Mouse (Mus musculus): ENCODE measurements at regions not wholly inside any gene's neighbourhood (a gene's known extent, or its start where the extent isn't known, plus 50 kb on each side); places are given as distances from the start of the nearest gene placed in this dataset.

- Histone ChIP-seq H3K27ac (replicated peaks in 1 of 2; ENCODE audit: control insufficient read depth in 1 of 2, insufficient read depth in 1 of 2, low read depth in 2 of 2, low read length in 2 of 2) (no peak overlapping the region), H3K9ac (ENCODE audit: low read length) (no peak overlapping the region), H3K4me1 (ENCODE audit: control insufficient read depth in 2 of 2, insufficient read depth in 2 of 2, low read length in 2 of 2) (no peaks in the 10 kb centered on the region), H3K27me3 (ENCODE audit: control insufficient read depth, insufficient read depth, low read length) (no peaks in the 10 kb centered on the region), H3K4me2 (ENCODE audit: low read length) (no peak overlapping the region), H3K9me3 (ENCODE audit: control insufficient read depth, low read length) (no peaks in the 10 kb centered on the region), H3K4me3 (ENCODE audit: control insufficient read depth in 1 of 2, insufficient read depth in 1 of 2, low read depth in 1 of 2, low read length in 2 of 2) (no peak overlapping the region), H3K36me3 (ENCODE audit: control insufficient read depth, insufficient read depth, low read length) (no peaks in the 10 kb centered on the region)
- 70% methylated on average over 5 of the region's 5 CpGs for WGBS
- ATAC-seq (ENCODE audit: insufficient number of reproducible peaks, insufficient read depth, low FRiP score, low read depth): no peak
These were observed 413.5 kb downstream of the Prdm2 start for GRCm38 (mm10) chr4:142799291-142799690.

DNA sequence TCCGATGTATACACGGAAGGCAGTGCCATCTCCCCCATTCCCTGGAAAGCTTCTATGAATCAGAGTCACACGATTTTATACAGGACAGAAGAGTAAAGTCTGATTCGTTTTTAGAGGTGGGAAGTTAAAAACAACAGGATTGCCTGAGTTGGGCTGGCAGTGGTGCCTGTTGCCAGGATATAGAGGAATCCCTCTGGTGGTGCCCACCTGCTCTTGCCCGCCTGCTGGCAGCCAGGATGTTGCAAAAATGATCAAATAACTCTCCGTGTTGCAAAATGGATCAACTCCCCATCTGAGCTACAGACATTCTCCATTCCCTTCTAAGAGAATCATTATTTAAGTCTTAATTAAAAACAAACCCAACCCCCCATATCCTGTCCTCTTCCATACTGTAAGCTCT, 414.0 kb downstream of the Prdm2 start:
- WGBS: 65% methylated on average over 6 of the region's 6 CpGs
- no peak for ATAC-seq (ENCODE audit: insufficient number of reproducible peaks, insufficient read depth, low FRiP score, low read depth)
- H3K27me3 ChIP-seq (ENCODE audit: control insufficient read depth, insufficient read depth, low read length): no peaks in the 10 kb centered on the region
- H3K9ac ChIP-seq (ENCODE audit: low read length): no peak overlapping the region
- no peak overlapping the region for H3K4me3 ChIP-seq (ENCODE audit: control insufficient read depth in 1 of 2, insufficient read depth in 1 of 2, low read depth in 1 of 2, low read length in 2 of 2)
- H3K4me2 ChIP-seq (ENCODE audit: low read length): no peak overlapping the region
- no peak overlapping the region for H3K27ac ChIP-seq (replicated peaks in 1 of 2; ENCODE audit: control insufficient read depth in 1 of 2, insufficient read depth in 1 of 2, low read depth in 2 of 2, low read length in 2 of 2)
- H3K36me3 ChIP-seq (ENCODE audit: control insufficient read depth, insufficient read depth, low read length): no peaks in the 10 kb centered on the region
- H3K4me1 ChIP-seq (ENCODE audit: control insufficient read depth in 2 of 2, insufficient read depth in 2 of 2, low read length in 2 of 2): no peaks in the 10 kb centered on the region
- no peaks in the 10 kb centered on the region for H3K9me3 ChIP-seq (ENCODE audit: control insufficient read depth, low read length)

GRCm38 (mm10) chr4:142792606-142792970, 420.2 kb downstream of the Prdm2 start:
- Histone ChIP-seq H3K4me3 (ENCODE audit: control insufficient read depth in 1 of 2, insufficient read depth in 1 of 2, low read depth in 1 of 2, low read length in 2 of 2) (no peak overlapping the region), H3K9ac (ENCODE audit: low read length) (no peak overlapping the region), H3K4me1 (ENCODE audit: control insufficient read depth in 2 of 2, insufficient read depth in 2 of 2, low read length in 2 of 2) (no peaks in the 10 kb centered on the region), H3K9me3 (ENCODE audit: control insufficient read depth, low read length) (no peaks in the 10 kb centered on the region), H3K36me3 (ENCODE audit: control insufficient read depth, insufficient read depth, low read length) (no peaks in the 10 kb centered on the region), H3K4me2 (ENCODE audit: low read length) (no peak overlapping the region), H3K27ac (replicated peaks in 1 of 2; ENCODE audit: control insufficient read depth in 1 of 2, insufficient read depth in 1 of 2, low read depth in 2 of 2, low read length in 2 of 2) (no peak overlapping the region), H3K27me3 (ENCODE audit: control insufficient read depth, insufficient read depth, low read length) (no peaks in the 10 kb centered on the region)
- ATAC-seq (ENCODE audit: insufficient number of reproducible peaks, insufficient read depth, low FRiP score, low read depth): no peak
- 61% methylated on average over 2 of the region's 2 CpGs for WGBS

DNA sequence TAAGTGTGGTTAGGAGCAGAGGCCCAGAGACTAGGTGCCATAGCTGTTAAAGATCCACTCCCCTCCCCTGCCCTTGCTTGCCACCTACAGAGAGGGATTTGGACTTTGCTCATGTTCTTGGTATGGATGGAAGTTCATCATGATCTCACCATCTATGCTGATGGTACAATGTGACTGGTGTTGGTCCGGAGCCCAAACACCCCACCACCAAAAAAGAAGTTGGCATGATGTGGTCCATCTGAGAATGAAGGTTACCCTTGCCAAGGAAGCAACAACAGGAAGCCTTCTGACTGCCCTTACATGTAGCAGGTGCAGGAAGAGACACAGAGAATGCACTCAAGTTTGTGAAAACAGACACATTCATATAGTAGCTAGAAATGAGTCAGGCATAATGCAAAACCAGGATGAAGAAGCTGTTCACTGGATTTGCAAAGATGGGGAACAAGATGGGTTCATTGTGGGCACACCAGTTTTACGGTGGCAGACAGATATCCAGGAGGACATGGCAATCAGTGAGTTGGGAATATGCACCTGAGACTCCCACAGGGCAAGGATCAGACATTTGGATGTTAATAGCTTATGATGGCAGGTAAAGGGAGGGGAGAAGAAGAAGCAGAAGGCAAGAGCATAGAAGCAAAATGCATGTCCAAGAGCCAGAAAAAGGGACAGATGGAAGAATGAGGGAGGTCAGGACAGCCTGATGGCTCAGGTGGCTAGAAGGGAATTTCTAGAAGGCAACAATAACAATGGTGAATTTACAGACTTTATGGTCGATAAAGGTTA, 420.8 kb downstream of the Prdm2 start:
- Histone ChIP-seq H3K36me3 (ENCODE audit: control insufficient read depth, insufficient read depth, low read length) (no peaks in the 10 kb centered on the region), H3K4me2 (ENCODE audit: low read length) (no peak overlapping the region), H3K27ac (replicated peaks in 1 of 2; ENCODE audit: control insufficient read depth in 1 of 2, insufficient read depth in 1 of 2, low read depth in 2 of 2, low read length in 2 of 2) (no peak overlapping the region), H3K4me3 (ENCODE audit: control insufficient read depth in 1 of 2, insufficient read depth in 1 of 2, low read depth in 1 of 2, low read length in 2 of 2) (no peak overlapping the region), H3K27me3 (ENCODE audit: control insufficient read depth, insufficient read depth, low read length) (no peaks in the 10 kb centered on the region), H3K4me1 (ENCODE audit: control insufficient read depth in 2 of 2, insufficient read depth in 2 of 2, low read length in 2 of 2) (no peaks in the 10 kb centered on the region), H3K9ac (ENCODE audit: low read length) (no peak overlapping the region), H3K9me3 (ENCODE audit: control insufficient read depth, low read length) (no peaks in the 10 kb centered on the region)
- WGBS: 72% methylated on average over 3 of the region's 3 CpGs
- ATAC-seq (ENCODE audit: insufficient number of reproducible peaks, insufficient read depth, low FRiP score, low read depth): no peak

- Histone ChIP-seq H3K4me3 (ENCODE audit: control insufficient read depth in 1 of 2, insufficient read depth in 1 of 2, low read depth in 1 of 2, low read length in 2 of 2) (no peak overlapping the region), H3K4me2 (ENCODE audit: low read length) (no peak overlapping the region), H3K4me1 (ENCODE audit: control insufficient read depth in 2 of 2, insufficient read depth in 2 of 2, low read length in 2 of 2) (no peaks in the 10 kb centered on the region), H3K27ac (replicated peaks in 1 of 2; ENCODE audit: control insufficient read depth in 1 of 2, insufficient read depth in 1 of 2, low read depth in 2 of 2, low read length in 2 of 2) (no peak overlapping the region), H3K9me3 (ENCODE audit: control insufficient read depth, low read length) (0 out of 2 replicates have a peak, but pooled peaks cover 3% of the 10 kb centered on the region), H3K9ac (ENCODE audit: low read length) (no peak overlapping the region), H3K36me3 (ENCODE audit: control insufficient read depth, insufficient read depth, low read length) (no peaks in the 10 kb centered on the region), H3K27me3 (ENCODE audit: control insufficient read depth, insufficient read depth, low read length) (no peaks in the 10 kb centered on the region)
- WGBS: 83% methylated on average over 7 of the region's 7 CpGs
- no peak for ATAC-seq (ENCODE audit: insufficient number of reproducible peaks, insufficient read depth, low FRiP score, low read depth)
These were observed 423.7 kb downstream of the Prdm2 start for GRCm38 (mm10) chr4:142789048-142789447.

DNA sequence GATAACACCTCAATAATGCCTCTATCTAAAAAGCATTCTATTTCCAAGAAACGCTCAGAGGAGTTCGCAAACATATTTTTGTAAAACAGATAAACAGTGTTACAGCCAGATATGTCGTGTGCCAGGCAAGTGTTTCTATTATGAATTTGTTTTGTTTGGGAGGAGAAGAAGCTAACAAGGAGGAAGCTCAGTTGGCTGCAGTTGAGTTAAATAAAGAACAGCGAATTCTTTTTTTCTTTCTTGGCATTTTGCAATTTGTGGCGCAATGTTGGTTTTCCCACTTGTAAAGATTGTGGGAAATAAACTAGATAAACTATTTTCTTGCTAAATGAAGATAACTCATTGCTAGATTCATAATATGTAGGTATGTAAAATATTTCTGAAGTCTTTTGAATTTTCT, 427.4 kb downstream of the Prdm2 start:
- no peak overlapping the region for H3K4me2 ChIP-seq (ENCODE audit: low read length)
- no peak overlapping the region for H3K27ac ChIP-seq (replicated peaks in 1 of 2; ENCODE audit: control insufficient read depth in 1 of 2, insufficient read depth in 1 of 2, low read depth in 2 of 2, low read length in 2 of 2)
- no peaks in the 10 kb centered on the region for H3K4me1 ChIP-seq (ENCODE audit: control insufficient read depth in 2 of 2, insufficient read depth in 2 of 2, low read length in 2 of 2)
- 0 out of 2 replicates have a peak, but pooled peaks cover 3% of the 10 kb centered on the region for H3K9me3 ChIP-seq (ENCODE audit: control insufficient read depth, low read length)
- H3K4me3 ChIP-seq (ENCODE audit: control insufficient read depth in 1 of 2, insufficient read depth in 1 of 2, low read depth in 1 of 2, low read length in 2 of 2): no peak overlapping the region
- ATAC-seq (ENCODE audit: insufficient number of reproducible peaks, insufficient read depth, low FRiP score, low read depth): no peak
- 79% methylated on average over 5 of the region's 5 CpGs for WGBS
- no peak overlapping the region for H3K9ac ChIP-seq (ENCODE audit: low read length)
- H3K27me3 ChIP-seq (ENCODE audit: control insufficient read depth, insufficient read depth, low read length): no peaks in the 10 kb centered on the region
- H3K36me3 ChIP-seq (ENCODE audit: control insufficient read depth, insufficient read depth, low read length): no peaks in the 10 kb centered on the region

GRCm38 (mm10) chr4:142776711-142777411, 435.9 kb downstream of the Prdm2 start:
- no peaks in the 10 kb centered on the region for H3K9me3 ChIP-seq (ENCODE audit: control insufficient read depth, low read length)
- no peaks in the 10 kb centered on the region for H3K27me3 ChIP-seq (ENCODE audit: control insufficient read depth, insufficient read depth, low read length)
- H3K27ac ChIP-seq (replicated peaks in 1 of 2; ENCODE audit: control insufficient read depth in 1 of 2, insufficient read depth in 1 of 2, low read depth in 2 of 2, low read length in 2 of 2): no peak overlapping the region
- H3K4me1 ChIP-seq (ENCODE audit: control insufficient read depth in 2 of 2, insufficient read depth in 2 of 2, low read length in 2 of 2): no peaks in the 10 kb centered on the region; a peak in 1 of 4 replicates
- H3K36me3 ChIP-seq (ENCODE audit: control insufficient read depth, insufficient read depth, low read length): no peaks in the 10 kb centered on the region
- H3K4me3 ChIP-seq (ENCODE audit: control insufficient read depth in 1 of 2, insufficient read depth in 1 of 2, low read depth in 1 of 2, low read length in 2 of 2): no peak overlapping the region
- 61% methylated on average over 10 of the region's 10 CpGs for WGBS
- no peak for ATAC-seq (ENCODE audit: insufficient number of reproducible peaks, insufficient read depth, low FRiP score, low read depth)
- no peak overlapping the region for H3K9ac ChIP-seq (ENCODE audit: low read length)
- no peak overlapping the region for H3K4me2 ChIP-seq (ENCODE audit: low read length)
